Mouse (Mus musculus): ENCODE data around the gene Ldb3. TPM values are rescaled to one million over a fixed set of nuclear protein-coding genes. Genes with fewer than 3 reads are reported as not detected.

The Ldb3 gene
- total RNA-seq (2021) = 1 to 10 TPM; 2.8 to 3.3 TPM

- intact Hi-C loops (cut with DNase I) = no loop called here
- DNase-seq (ENCODE audit: low spot score in 2 of 2) = no peak
These were observed at the start of gene Ldb3 for GRCm38 (mm10) chr14:34588498-34588897. Gene Ldb3 (minus strand): TSS chr14:34588682.

DNA sequence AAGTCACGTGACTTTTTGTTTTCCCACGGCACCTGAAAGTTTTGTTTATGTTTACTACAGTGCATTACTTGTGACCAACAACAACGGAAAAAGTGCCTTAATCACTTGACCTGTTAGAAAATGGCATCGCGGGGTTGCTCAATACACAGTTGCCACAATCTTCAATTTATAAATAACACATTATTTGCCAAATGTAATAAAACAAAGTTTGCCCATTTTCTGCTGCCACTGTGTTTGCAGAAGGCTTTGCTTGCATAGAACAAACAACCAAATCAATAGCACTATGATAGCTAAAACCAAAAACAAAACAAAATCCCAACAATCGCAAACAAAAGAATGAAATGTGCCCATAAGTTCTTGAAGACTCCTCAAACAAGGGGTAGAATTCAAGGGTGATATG is 47.2 kb upstream of the Ldb3 start:
- intact Hi-C loops (cut with DNase I) = no loop called here
- DNase-seq (ENCODE audit: low spot score in 2 of 2) = no peak

GRCm38 (mm10) chr14:34635192-34635591 is 46.7 kb upstream of the Ldb3 start:
- DNase-seq (ENCODE audit: low spot score in 2 of 2) = no peak
- intact Hi-C loops (cut with DNase I) = no loop called here

GRCm38 (mm10) chr14:34632722-34633448 is 44.4 kb upstream of the Ldb3 start:
- intact Hi-C loops (cut with DNase I) = no loop called here
- no peak for DNase-seq (ENCODE audit: low spot score in 2 of 2)

DNA sequence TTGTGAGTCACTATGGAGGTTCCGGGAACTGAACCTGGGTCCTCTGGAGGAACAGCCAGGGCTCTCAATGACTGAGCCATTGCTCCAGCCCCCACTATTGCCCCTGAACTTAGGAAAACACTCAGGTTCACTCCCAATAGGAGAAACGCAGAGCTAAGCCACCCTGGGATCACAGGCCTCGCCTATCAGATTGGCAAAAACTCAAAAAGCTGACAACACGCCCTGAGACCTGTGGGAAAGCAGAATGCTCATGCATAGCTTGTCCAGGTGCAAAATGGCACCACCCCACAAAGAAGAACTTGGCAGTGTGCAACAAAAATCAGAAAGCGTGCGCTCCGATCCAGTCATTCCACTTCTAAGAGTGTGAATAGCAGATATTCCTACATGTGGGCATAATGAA is 38.3 kb upstream of the Ldb3 start:
- intact Hi-C loops (cut with DNase I) = no loop called here
- no peak for DNase-seq (ENCODE audit: low spot score in 2 of 2)

- intact Hi-C loops (cut with DNase I) = no loop called here
These were observed 35.2 kb upstream of the Ldb3 start for GRCm38 (mm10) chr14:34623531-34624210.

DNA sequence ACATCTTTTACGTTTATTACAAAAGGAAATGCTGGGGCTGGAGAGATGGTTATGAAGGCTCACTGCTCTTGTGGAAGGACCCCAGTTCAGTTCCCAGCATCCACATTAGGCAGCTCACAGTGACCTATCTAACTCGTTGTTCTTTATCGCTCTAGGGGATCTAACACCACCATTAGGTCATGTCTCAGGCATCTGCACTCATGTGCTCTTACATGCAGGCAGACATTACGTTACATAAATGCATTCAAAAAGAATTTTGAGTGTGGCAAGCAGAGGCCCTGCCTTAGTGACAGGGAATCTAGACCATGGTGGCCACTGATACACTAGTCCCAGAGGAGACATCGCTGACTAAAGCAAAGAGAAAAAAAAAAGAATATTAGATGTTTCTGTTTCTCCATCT is 34.6 kb upstream of the Ldb3 start:
- intact Hi-C loops (cut with DNase I) = no loop called here
- no peak for DNase-seq (ENCODE audit: low spot score in 2 of 2)

More at GRCm38 (mm10) chr14:34623531-34624210, 35.2 kb upstream of the Ldb3 start:
- DNase-seq (ENCODE audit: low spot score in 2 of 2) = no peak

DNA sequence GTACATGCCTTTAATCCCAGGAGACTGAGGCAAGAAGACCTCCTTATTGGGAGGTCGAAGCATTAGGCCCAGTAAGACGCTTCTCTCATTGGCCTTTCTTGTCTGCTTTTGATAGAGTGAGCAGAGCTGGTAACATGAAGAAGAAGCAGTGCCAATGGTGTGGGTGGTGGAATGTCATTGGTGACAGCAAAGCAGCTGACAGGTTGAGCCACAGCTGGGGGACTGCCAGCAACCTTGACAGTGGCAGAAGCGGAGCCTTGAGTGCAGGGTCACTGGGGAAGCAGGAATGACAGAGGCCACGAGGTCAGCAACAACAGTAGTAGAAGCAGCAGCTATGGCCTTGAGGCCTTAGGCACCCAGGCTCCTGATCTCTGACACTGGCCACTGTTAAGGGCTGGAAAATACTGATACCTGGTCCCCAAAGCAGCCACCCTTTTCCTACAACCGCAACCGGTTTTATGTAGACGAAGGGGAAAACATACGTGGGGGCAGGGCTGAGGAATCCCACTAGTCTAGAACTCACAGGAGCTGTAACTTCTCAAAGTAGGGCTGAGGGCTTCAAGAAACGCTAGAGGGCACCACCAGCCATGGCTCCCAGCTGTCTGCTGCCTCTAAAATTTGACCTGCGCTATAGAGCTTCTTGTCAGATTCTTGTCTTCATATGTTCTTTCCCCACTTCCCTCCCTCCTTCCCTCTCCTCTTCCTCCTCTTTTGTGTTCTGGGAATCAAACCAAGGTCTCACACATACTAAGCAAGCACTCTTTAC is 32.3 kb upstream of the Ldb3 start:
- no peak for DNase-seq (ENCODE audit: low spot score in 2 of 2)
- intact Hi-C loops (cut with DNase I) = no loop called here

- intact Hi-C loops (cut with DNase I) = no loop called here
- no peak for DNase-seq (ENCODE audit: low spot score in 2 of 2)
These were observed 30.3 kb upstream of the Ldb3 start for GRCm38 (mm10) chr14:34618808-34619207.

GRCm38 (mm10) chr14:34616821-34617220 is 28.3 kb upstream of the Ldb3 start:
- intact Hi-C loops (cut with DNase I) = loop anchor here (1.0 to 2.0 kb wide), 2 partner anchors 152 to 161 kb away; no protein-coding TSS in a partner anchor
- DNase-seq (ENCODE audit: low spot score in 2 of 2) = peak; percentile 78 to 83

DNA sequence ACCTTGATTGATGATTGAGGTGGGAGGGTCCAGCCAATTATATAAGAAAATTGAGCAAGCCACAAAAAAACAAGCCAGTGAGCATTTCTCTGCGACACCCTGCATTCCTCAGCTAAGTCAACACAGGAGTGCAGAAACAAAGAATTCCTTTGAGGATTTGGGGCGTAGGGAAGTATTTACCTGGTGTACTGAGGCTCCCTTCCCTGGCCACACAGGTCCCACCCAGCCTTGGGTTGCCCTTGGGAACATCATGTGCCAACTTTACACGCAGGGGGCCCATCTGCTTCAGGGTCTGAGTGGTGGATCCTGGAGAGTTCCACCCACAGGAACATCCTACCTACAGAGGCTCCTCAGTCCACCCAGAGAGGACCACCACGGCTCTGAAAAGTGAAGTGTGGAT is 27.1 kb upstream of the Ldb3 start:
- DNase-seq (ENCODE audit: low spot score in 2 of 2) = no peak
- intact Hi-C loops (cut with DNase I) = loop anchor here (2.0 kb wide), 1 partner anchor 153 kb away; no protein-coding TSS in a partner anchor

DNA sequence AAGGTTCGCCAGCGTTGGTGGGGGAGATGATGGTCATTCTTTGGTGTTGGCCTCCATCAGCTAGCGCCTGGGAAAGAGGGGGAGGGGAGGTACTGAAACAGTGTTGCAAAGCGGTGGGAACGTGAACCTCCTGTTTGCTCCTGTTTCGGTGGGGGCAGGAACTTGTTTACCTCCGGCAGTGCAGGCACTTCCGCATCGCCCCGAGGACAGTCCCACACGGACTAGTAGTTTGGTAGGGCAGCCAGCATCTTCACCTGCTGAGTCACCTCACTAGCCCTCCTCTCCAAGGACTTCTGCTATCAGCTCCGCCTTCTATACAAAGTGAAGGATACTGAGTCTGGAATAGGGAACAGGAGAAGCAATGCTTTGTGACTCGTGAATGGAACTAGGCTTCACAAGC is 26.6 kb upstream of the Ldb3 start:
- intact Hi-C loops (cut with DNase I) = no loop called here
- DNase-seq (ENCODE audit: low spot score in 2 of 2) = no peak

DNA sequence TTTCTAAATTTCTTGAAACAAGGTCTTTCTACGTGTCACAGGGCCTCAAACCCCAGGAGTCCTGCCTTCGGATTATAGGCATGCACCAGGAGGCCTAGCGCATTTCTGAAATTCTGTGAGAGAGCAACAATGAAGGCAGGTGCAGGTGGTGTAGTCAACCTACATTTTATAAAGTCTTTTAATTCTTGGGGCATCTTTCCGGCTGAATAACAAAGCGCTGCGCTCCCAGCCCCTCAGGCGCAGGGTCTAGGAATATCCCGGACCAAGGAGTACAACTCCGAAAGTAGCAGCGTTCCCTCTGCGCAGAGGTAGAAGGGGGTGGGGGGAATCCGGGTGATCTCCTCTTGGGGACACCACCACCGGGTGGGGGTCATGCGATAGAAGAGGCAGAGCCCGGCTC is 26.1 kb upstream of the Ldb3 start:
- intact Hi-C loops (cut with DNase I) = no loop called here
- DNase-seq (ENCODE audit: low spot score in 2 of 2) = no peak

GRCm38 (mm10) chr14:34613523-34613922 is 25.0 kb upstream of the Ldb3 start:
- DNase-seq (ENCODE audit: low spot score in 2 of 2) = no peak
- intact Hi-C loops (cut with DNase I) = no loop called here

GRCm38 (mm10) chr14:34612222-34612621 is 23.7 kb upstream of the Ldb3 start:
- intact Hi-C loops (cut with DNase I) = no loop called here
- no peak for DNase-seq (ENCODE audit: low spot score in 2 of 2)

DNA sequence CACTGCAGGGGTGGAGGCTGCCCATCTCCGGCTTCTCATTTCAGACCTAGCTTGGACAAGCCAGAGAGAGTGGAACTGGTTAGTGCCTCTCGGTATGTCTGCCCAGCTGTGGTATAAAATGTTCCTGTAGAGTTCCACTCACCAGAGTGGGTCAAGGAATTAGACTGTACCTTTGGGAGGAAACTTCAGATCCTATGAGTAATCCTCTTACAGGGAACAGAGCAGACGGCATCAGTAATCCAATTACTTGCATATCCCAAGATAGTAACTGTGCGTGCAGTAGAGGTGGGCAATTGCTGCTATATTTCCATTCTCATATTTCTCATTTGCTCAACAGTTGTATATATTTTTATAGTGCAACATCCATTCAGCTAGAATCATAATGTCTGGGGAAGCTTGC is 23.1 kb upstream of the Ldb3 start:
- intact Hi-C loops (cut with DNase I) = no loop called here
- DNase-seq (ENCODE audit: low spot score in 2 of 2) = no peak

DNA sequence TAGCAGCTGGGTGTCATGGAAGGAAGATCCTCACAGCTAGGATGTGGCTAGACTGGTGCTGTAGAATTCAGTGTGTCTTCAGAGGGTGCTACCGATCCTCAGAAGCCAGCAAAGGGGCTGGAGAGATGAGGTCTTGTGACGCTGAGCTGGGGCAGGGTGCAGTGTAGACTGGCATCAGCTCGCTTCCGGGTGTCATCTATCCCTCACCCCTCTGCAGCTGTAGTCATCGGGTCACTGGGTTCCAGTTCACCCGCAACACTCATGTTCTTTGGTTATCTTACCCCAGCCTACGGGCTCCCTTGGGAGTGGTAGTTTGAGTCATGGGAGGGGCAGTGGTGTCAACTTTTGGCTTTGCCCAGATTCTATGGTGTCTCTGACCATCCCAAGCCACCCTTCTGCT is 13.4 kb upstream of the Ldb3 start:
- DNase-seq (ENCODE audit: low spot score in 2 of 2) = no peak
- intact Hi-C loops (cut with DNase I) = no loop called here

GRCm38 (mm10) chr14:34599941-34600340 is 11.5 kb upstream of the Ldb3 start, which contains the start of gene Opn4:
Gene Opn4 (minus strand): TSS chr14:34600142.
- no peak for DNase-seq (ENCODE audit: low spot score in 2 of 2)
- intact Hi-C loops (cut with DNase I) = no loop called here

DNA sequence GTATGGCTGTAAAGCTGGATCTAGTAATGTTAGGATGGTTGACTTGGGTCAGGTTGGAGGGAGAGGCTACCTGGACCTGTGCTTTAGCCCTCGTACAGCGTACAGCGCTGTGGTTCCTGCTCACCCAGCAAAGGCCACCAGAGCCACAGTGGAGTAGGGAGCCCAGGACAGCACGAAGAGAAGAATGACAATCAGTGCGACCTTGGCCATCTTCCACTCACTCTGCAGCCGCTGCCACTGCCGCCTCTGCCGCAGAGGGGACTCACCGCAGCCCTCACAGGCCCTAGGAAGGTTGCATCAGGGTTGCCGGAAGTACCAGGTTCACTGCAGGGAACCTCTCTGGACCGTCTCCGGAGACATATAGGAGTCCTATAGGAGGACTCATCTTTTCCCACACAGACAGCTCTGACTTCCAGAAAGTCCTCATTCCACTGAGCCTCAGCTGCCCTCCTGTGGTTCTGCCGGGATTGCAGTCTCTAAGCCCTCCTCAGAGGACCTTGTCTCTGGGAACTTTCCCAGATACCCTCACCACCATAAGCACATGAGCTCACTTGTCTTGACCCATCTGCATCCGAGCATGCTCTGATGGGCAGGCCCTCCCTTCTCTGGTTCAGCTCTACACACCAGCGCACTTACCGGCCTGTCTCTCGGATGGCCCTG is 7.2 kb upstream of the Ldb3 start:
- DNase-seq (ENCODE audit: low spot score in 2 of 2) = no peak
- intact Hi-C loops (cut with DNase I) = no loop called here
